Mouse (Mus musculus): ENCODE data around the gene Speer4c.
"Not testable (repeated sequence)": the region's sequence is repeated elsewhere in the genome, so short reads cannot be mapped to it uniquely, and the experiment has no call there.

Gene Speer4c

GRCm38 (mm10) chr5:15714171-15714570 is at the start of gene Speer4c:
Gene Speer4c (minus strand): TSS chr5:15714271.
- DNase-seq (ENCODE audit: low spot score) = not testable (repeated sequence)

GRCm38 (mm10) chr5:15747478-15748255 is 33.6 kb upstream of the Speer4c start:
- no peak for DNase-seq (ENCODE audit: low spot score)

GRCm38 (mm10) chr5:15734097-15734867 is 20.2 kb upstream of the Speer4c start:
- peak; percentile 2 for DNase-seq (ENCODE audit: low spot score)

GRCm38 (mm10) chr5:15702891-15703290 is 11.2 kb downstream of the Speer4c start:
- DNase-seq (ENCODE audit: low spot score) = not testable (repeated sequence)

- DNase-seq (ENCODE audit: low spot score) = not testable (repeated sequence)
Observed at GRCm38 (mm10) chr5:15697719-15698118, 16.4 kb downstream of the Speer4c start.

- not testable (repeated sequence) for DNase-seq (ENCODE audit: low spot score)
Observed at GRCm38 (mm10) chr5:15691849-15692248, 22.2 kb downstream of the Speer4c start.

- not testable (repeated sequence) for DNase-seq (ENCODE audit: low spot score)
Observed at GRCm38 (mm10) chr5:15690822-15691221, 23.2 kb downstream of the Speer4c start.

GRCm38 (mm10) chr5:15689659-15690213 is 24.3 kb downstream of the Speer4c start:
- DNase-seq (ENCODE audit: low spot score) = not testable (repeated sequence)

- DNase-seq (ENCODE audit: low spot score) = not testable (repeated sequence)
Observed at GRCm38 (mm10) chr5:15688874-15689658, 25.0 kb downstream of the Speer4c start.

GRCm38 (mm10) chr5:15681301-15682035 is 32.6 kb downstream of the Speer4c start:
- not testable (repeated sequence) for DNase-seq (ENCODE audit: low spot score)

- not testable (repeated sequence) for DNase-seq (ENCODE audit: low spot score)
Observed at GRCm38 (mm10) chr5:15679980-15680949, 33.8 kb downstream of the Speer4c start.

GRCm38 (mm10) chr5:15678907-15679306 is 35.2 kb downstream of the Speer4c start:
- DNase-seq (ENCODE audit: low spot score) = not testable (repeated sequence)

GRCm38 (mm10) chr5:15677750-15678149 is 36.3 kb downstream of the Speer4c start:
- not testable (repeated sequence) for DNase-seq (ENCODE audit: low spot score)

GRCm38 (mm10) chr5:15674429-15675244 is 39.4 kb downstream of the Speer4c start:
- not testable (repeated sequence) for DNase-seq (ENCODE audit: low spot score)

- DNase-seq (ENCODE audit: low spot score) = not testable (repeated sequence)
Observed at GRCm38 (mm10) chr5:15673989-15674388, 40.1 kb downstream of the Speer4c start.

- DNase-seq (ENCODE audit: low spot score) = not testable (repeated sequence)
Observed at GRCm38 (mm10) chr5:15670789-15671188, 43.3 kb downstream of the Speer4c start.

GRCm38 (mm10) chr5:15663847-15664246 is 50.2 kb downstream of the Speer4c start:
- not testable (repeated sequence) for DNase-seq (ENCODE audit: low spot score)
